Mouse (Mus musculus): ENCODE results near the gene Pdcd4.
"Not testable (repeated sequence)": the region's sequence is repeated elsewhere in the genome, so short reads cannot be mapped to it uniquely, and the experiment has no call there.

DNA sequence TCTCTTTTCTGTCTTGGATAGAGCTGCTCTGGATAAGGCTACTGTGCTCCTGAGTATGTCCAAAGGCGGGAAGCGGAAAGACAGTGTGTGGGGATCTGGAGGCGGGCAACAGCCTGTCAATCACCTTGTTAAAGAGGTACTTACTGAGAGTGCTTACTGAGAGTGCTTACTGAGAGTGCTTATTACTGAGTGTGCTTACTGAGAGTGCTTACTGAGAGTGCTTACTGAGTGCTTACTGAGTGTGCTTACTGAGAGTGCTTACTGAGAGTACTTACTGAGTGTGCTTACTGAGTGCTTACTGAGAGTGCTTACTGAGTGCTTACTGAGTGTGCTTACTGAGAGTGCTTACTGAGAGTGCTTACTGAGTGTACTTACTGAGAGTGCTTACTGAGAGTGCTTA, 30.0 kb downstream of the Pdcd4 start:
- TF ChIP-seq MYOG (IDR thresholded peaks at IDR 0.05; ENCODE audit: control insufficient read depth, extremely low read depth, insufficient read length); CTCF (IDR thresholded peaks at IDR 0.05; ENCODE audit: control insufficient read depth, insufficient read depth, insufficient read length); CEBPB (IDR thresholded peaks at IDR 0.05; ENCODE audit: low read depth); USF1 (IDR thresholded peaks at IDR 0.05; ENCODE audit: low read depth); MYOD1 (IDR thresholded peaks at IDR 0.05; ENCODE audit: control insufficient read depth, insufficient read length, low read depth); MAX (IDR thresholded peaks at IDR 0.05): not testable (repeated sequence)
